Mouse (Mus musculus) kidney, adult 2 months (tissue): ENCODE results near the gene Hbq1b.

Experiments used
- CTCF ChIP-seq: fragments of 200-500 bp; conservative IDR thresholded peaks from 2 replicates; pipeline ENCODE4 v1.5.1; 2011; ENCODE audit warnings: low read depth, mild to moderate bottlenecking, control low read depth, low read length, moderate library complexity, mixed read lengths; ENCODE audit not compliant: insufficient read depth, insufficient read length
- POLR2A ChIP-seq: fragments of 200-500 bp; IDR thresholded peaks from one replicate; pipeline ENCODE4 v1.6.1; 2011; ENCODE audit warnings: low read depth, low read length, control low read depth

DNA sequence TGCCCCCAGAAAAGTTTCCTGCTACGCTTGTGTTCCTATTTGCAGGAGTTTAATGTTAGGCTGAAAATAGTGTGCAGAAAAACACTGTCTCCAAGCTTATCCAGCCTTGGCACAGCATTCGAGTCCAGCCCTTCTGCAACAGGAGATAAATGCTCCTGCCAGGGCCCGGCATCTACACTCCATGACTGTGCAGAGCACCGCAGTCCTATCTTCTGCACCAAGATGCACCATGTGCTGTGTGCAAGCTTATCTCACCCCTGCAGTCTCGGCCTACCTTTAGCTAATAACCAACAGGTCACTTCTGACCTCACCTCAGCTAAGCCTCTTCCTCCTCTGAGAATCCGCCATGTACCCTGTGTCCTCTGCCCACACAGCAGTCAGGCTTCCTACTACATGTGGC lies 41.2 kb upstream of the Hbq1b start:
- TF ChIP-seq CTCF (no peak), POLR2A (no peak)
